ENCODE assay signal across 10 mouse cellular contexts in genomic region chr2:12492369-12492768, GRCm38 (mm10).
A peak's percentile ranks its signal among the peaks of the same experiment; 100 is the strongest.
DNase-seq lines count a peak whose midpoint lies in the region; ATAC-seq and TF ChIP-seq lines count a peak whose summit lies in the region.
"Had no signal": no experiment of that assay in that cellular context is flagged by ENCODE, and none has a peak within 500 bp of the region (broad histone marks: within the 10 kb centered on the region; RNA-seq: fewer than 3 reads in every experiment).

No protein-coding gene starts in this region.

- no peaks in the 10 kb centered on the region for H3K36me3 ChIP-seq in lung, postnatal 0 days (ENCODE audit: insufficient read depth, low read length)
- H3K36me3 ChIP-seq: embryonic facial prominence, embryonic 12.5 days; heart, embryonic 13.5 days had no signal

- H3K4me3 ChIP-seq in lung, postnatal 0 days (ENCODE audit: low read depth, low read length): no peak overlapping the region
- H3K4me3 ChIP-seq: embryonic facial prominence, embryonic 12.5 days; heart, embryonic 13.5 days had no signal

- no peak overlapping the region for H3K27ac ChIP-seq in lung, postnatal 0 days (ENCODE audit: low read length)
- H3K27ac ChIP-seq: embryonic facial prominence, embryonic 12.5 days; heart, embryonic 13.5 days had no signal

- no peak overlapping the region for H3K4me2 ChIP-seq in lung, postnatal 0 days (replicated peaks; ENCODE audit: low read depth, low read length)
- H3K4me2 ChIP-seq: embryonic facial prominence, embryonic 12.5 days; heart, embryonic 13.5 days had no signal

- no peaks in the 10 kb centered on the region for H3K9me3 ChIP-seq in lung, postnatal 0 days (ENCODE audit: low read length)
- H3K9me3 ChIP-seq: embryonic facial prominence, embryonic 12.5 days; heart, embryonic 13.5 days had no signal

- H3K9ac ChIP-seq in lung, postnatal 0 days (replicated peaks; ENCODE audit: low read depth): no peak overlapping the region
- H3K9ac ChIP-seq: embryonic facial prominence, embryonic 12.5 days; heart, embryonic 13.5 days had no signal

- ATAC-seq in lung, postnatal 0 days: no peak
- ATAC-seq in frontal cortex, adult (ENCODE audit: low TSS enrichment): no peak

- peak; percentile 3 for DNase-seq in adrenal gland, adult 2 months
- no peak for DNase-seq in adrenal gland, postnatal 4 days (ENCODE audit: low spot score in 2 of 2)
- DNase-seq in lung, postnatal 0 days (ENCODE audit: low spot score): no peak
- no peak for DNase-seq in lung, postnatal 4 days
- peak; percentile 50 for DNase-seq in induced T-regulatory cell, adult 2 months (ENCODE audit: low read depth)
- peak; percentile 46 for DNase-seq in thymus, postnatal 25 days
- DNase-seq in adipocyte (ENCODE audit: low spot score): no peak

- no peaks in the 10 kb centered on the region for H3K27me3 ChIP-seq in lung, postnatal 0 days (replicated peaks; ENCODE audit: insufficient read depth, low read length)
- H3K27me3 ChIP-seq: embryonic facial prominence, embryonic 12.5 days; heart, embryonic 13.5 days had no signal

- H3K4me1 ChIP-seq in lung, postnatal 0 days (ENCODE audit: insufficient read depth, low read depth, low read length): no peaks in the 10 kb centered on the region
- H3K4me1 ChIP-seq: embryonic facial prominence, embryonic 12.5 days; heart, embryonic 13.5 days had no signal

- peak; percentile 50 for TF ChIP-seq CTCF in lung, postnatal 0 days (IDR thresholded peaks at IDR 0.05)

- no peak for TF ChIP-seq EP300 in lung, postnatal 0 days (IDR thresholded peaks at IDR 0.05)

- 84% methylated on average over 3 of the region's 3 CpGs for WGBS in lung, postnatal 0 days

Comparison
In these comparisons a context has a peak if more than half of its experiments do, and no peak if none do; other contexts are left out.
1. DNase-seq: peak in adrenal gland, adult 2 months (single experiment), induced T-regulatory cell, adult 2 months (single experiment) and thymus, postnatal 25 days (single experiment); none in adrenal gland, postnatal 4 days (0 of 2), lung, postnatal 0 days (single experiment), lung, postnatal 4 days (0 of 2) and adipocyte (single experiment).